Mouse (Mus musculus): Measurements from ENCODE around the gene Nfkbib.

Gene Nfkbib

GRCm38 (mm10) chr7:28767462-28767965 is at the start of gene Nfkbib:
Gene Nfkbib, minus strand, starts transcription at chr7:28767512.
- DNase-seq (ENCODE audit: low spot score in 2 of 2) = no peak

GRCm38 (mm10) chr7:28816920-28817319 is 49.6 kb upstream of the Nfkbib start:
- DNase-seq (ENCODE audit: low spot score in 2 of 2) = no peak

- no peak for DNase-seq (ENCODE audit: low spot score in 2 of 2)
Measured at GRCm38 (mm10) chr7:28816201-28816600, 48.9 kb upstream of the Nfkbib start.

- DNase-seq (ENCODE audit: low spot score in 2 of 2) = no peak
Measured at GRCm38 (mm10) chr7:28815230-28815629, 47.9 kb upstream of the Nfkbib start.

- no peak for DNase-seq (ENCODE audit: low spot score in 2 of 2)
Measured at GRCm38 (mm10) chr7:28814306-28815034, 47.2 kb upstream of the Nfkbib start.

- DNase-seq (ENCODE audit: low spot score in 2 of 2) = no peak
Measured at GRCm38 (mm10) chr7:28812949-28813348, 45.6 kb upstream of the Nfkbib start.

GRCm38 (mm10) chr7:28812436-28812835 is 45.1 kb upstream of the Nfkbib start:
- DNase-seq (ENCODE audit: low spot score in 2 of 2) = no peak

- no peak for DNase-seq (ENCODE audit: low spot score in 2 of 2)
Measured at GRCm38 (mm10) chr7:28811640-28812275, 44.4 kb upstream of the Nfkbib start.

- DNase-seq (ENCODE audit: low spot score in 2 of 2) = peak; percentile 87 to 92
Measured at GRCm38 (mm10) chr7:28811228-28811627, 43.9 kb upstream of the Nfkbib start.

GRCm38 (mm10) chr7:28810107-28811066 is 43.1 kb upstream of the Nfkbib start:
- DNase-seq (ENCODE audit: low spot score in 2 of 2) = peak; percentile 96 to 99

- DNase-seq (ENCODE audit: low spot score in 2 of 2) = no peak
Measured at GRCm38 (mm10) chr7:28809401-28810089, 42.2 kb upstream of the Nfkbib start.

- peak; percentile 92 to 95 for DNase-seq (ENCODE audit: low spot score in 2 of 2)
Measured at GRCm38 (mm10) chr7:28808957-28809393, 41.7 kb upstream of the Nfkbib start.

GRCm38 (mm10) chr7:28808221-28808941 is 41.1 kb upstream of the Nfkbib start, which contains the start of gene Hnrnpl:
Gene Hnrnpl, plus strand, starts transcription at chr7:28808541.
- no peak for DNase-seq (ENCODE audit: low spot score in 2 of 2)

GRCm38 (mm10) chr7:28807641-28808220 is 40.4 kb upstream of the Nfkbib start:
- DNase-seq (ENCODE audit: low spot score in 2 of 2) = no peak

- no peak for DNase-seq (ENCODE audit: low spot score in 2 of 2)
Measured at GRCm38 (mm10) chr7:28806869-28807268, 39.6 kb upstream of the Nfkbib start.

- no peak for DNase-seq (ENCODE audit: low spot score in 2 of 2)
Measured at GRCm38 (mm10) chr7:28803756-28804155, 36.4 kb upstream of the Nfkbib start.

- no peak for DNase-seq (ENCODE audit: low spot score in 2 of 2)
Measured at GRCm38 (mm10) chr7:28802846-28803588, 35.7 kb upstream of the Nfkbib start.

GRCm38 (mm10) chr7:28801901-28802670 is 34.8 kb upstream of the Nfkbib start:
- no peak for DNase-seq (ENCODE audit: low spot score in 2 of 2)

- no peak for DNase-seq (ENCODE audit: low spot score in 2 of 2)
Measured at GRCm38 (mm10) chr7:28801451-28801850, 34.1 kb upstream of the Nfkbib start.
